ENCODE assay signal across 7 mouse cellular contexts in genomic region chr17:29171001-29171772, GRCm38 (mm10). TPM values are rescaled to one million over a fixed set of nuclear protein-coding genes. Genes with fewer than 3 reads are reported as not detected.
DNase-seq lines count a peak whose midpoint lies in the region; ATAC-seq lines count a peak whose summit lies in the region.

No protein-coding gene starts in this region.

- H3K27me3 ChIP-seq in midbrain, embryonic 11.5 days (ENCODE audit: control insufficient read depth, insufficient read depth, low read length) = no peaks in the 10 kb centered on the region

- no peak overlapping the region for H3K4me3 ChIP-seq in midbrain, embryonic 11.5 days (ENCODE audit: low read depth, low read length)

- H3K36me3 ChIP-seq in midbrain, embryonic 11.5 days (ENCODE audit: control insufficient read depth, insufficient read depth, low read length) = no peaks in the 10 kb centered on the region; the same call in 1 of the 2 replicates

- 31% methylated on average over 14 of the region's 14 CpGs for WGBS in midbrain, embryonic 11.5 days

- intact Hi-C loops in left cerebral cortex, postnatal 10 days (cut with DNase I) = loop anchor here (2.0 to 10.0 kb wide), 2 partner anchors 124 to 204 kb away; no protein-coding TSS in a partner anchor

- H3K4me1 ChIP-seq in midbrain, embryonic 11.5 days (ENCODE audit: control insufficient read depth, insufficient read depth, low read length) = peaks cover 2% of the 10 kb centered on the region

- no peak overlapping the region for H3K27ac ChIP-seq in midbrain, embryonic 11.5 days (ENCODE audit: low read depth, low read length)

- no peak overlapping the region for H3K4me2 ChIP-seq in midbrain, embryonic 11.5 days

- ATAC-seq in inflammation-experienced regulatory T-cells, adult 6 months = peak; percentile 71
- peak; percentile 40; the same call in 1 of the 2 replicates for ATAC-seq in midbrain, embryonic 11.5 days (ENCODE audit: low FRiP score)

- no peak overlapping the region for H3K9ac ChIP-seq in midbrain, embryonic 11.5 days (ENCODE audit: low read length)

- no peaks in the 10 kb centered on the region for H3K9me3 ChIP-seq in midbrain, embryonic 11.5 days (ENCODE audit: control insufficient read depth, low read length)

- peak; percentile 93 for DNase-seq in ZHBTc4 (ENCODE audit: low read depth, low spot score)
- DNase-seq in cerebellum, adult 9-10 months = peak; percentile 78
- peak; percentile 66 to 82 for DNase-seq in frontal cortex, postnatal 25 days (ENCODE audit: low spot score in 2 of 2)
- peak; percentile 66 to 84 for DNase-seq in left cerebral cortex, postnatal 10 days (ENCODE audit: extremely low spot score in 1 of 2, low spot score in 2 of 2)
- peak; percentile 94 for DNase-seq in midbrain, embryonic 11.5 days (ENCODE audit: low spot score, missing footprints)
- peak; percentile 70 to 85 for DNase-seq in spleen, postnatal 10 days (ENCODE audit: low spot score in 2 of 2)

RNA-seq across cellular contexts. Expression of gene Rab44, which starts 57.2 kb away (rescaled TPM):
- not detected for polyA plus RNA-seq in inflammation-experienced regulatory T-cells, adult 6 months (2017; shearing (Covaris generic))
- under 1 TPM in 1 of 2 experiments, not detected in 1; 0.15 TPM for total RNA-seq in left cerebral cortex, postnatal 10 days (2021)
- polyA plus RNA-seq in midbrain, embryonic 11.5 days (2014; fragmentation: Nextera tagmentation; extraction: Ambion mirVana) = 0.22 and 0.44 TPM in 2 replicates
